Mouse (Mus musculus): ENCODE measurements around the gene Abhd13.

Abhd13 gene

GRCm38 (mm10) chr8:9977573-9978314, at the start of gene Abhd13, which contains the start of gene Lig4:
Gene Abhd13, plus strand, starts transcription at chr8:9977707.
Gene Lig4, minus strand, starts transcription at chr8:9977686.
- DNase-seq (ENCODE audit: low read depth), result peak; percentile 98

GRCm38 (mm10) chr8:9929746-9930445, 47.6 kb upstream of the Abhd13 start:
- DNase-seq (ENCODE audit: low read depth), result no peak

DNA sequence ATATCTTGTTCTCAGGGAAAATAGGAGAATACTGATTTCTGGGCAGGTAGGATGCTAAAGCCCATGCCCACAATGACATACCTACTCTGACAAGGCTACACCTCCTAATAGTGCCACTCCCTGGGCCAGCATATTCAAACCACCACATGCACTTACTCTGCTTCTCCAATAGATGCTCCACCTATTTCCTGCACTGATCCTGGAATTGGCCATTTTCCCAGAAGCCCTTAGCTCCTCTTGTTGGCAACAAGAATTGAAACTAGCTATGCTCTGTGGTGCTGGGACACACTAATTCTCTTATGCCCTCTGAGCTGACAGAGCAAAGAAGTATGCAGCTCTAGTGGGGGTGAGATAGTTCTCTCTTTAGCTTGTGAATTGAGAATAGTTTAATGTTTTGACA, 44.8 kb upstream of the Abhd13 start:
- no peak for DNase-seq (ENCODE audit: low read depth)

DNA sequence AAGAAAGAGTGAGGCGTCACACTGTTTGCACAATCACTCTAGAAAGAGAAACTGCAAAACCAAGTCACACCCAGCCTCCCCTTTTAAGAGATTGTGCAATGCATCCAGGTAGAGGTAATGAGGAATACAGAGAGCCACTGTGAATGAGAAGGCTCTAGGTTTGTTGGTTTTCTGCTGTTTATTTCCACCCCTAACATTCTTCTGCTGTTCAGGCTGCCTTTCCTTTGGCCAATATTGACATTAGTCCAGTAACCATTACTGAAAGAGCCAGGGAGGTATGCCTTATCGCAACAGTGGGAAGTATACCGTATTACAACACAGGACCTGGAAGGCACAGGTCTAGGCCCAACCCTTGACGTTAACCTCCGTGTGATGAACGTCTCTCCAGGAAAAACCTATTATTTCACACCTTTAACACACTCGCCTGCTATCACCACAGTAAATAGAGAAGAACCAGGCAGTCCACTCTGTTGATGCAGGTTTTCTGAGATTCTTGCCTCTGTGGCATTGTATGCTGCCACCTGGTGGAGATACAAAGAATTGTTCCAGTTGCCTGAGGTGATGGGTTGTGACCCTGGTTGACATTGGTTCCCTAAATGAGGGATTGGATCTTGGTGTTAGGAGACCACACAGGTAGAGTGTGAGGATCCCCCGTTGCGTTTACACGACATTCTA, 42.5 kb upstream of the Abhd13 start:
- DNase-seq (ENCODE audit: low read depth), result peak; percentile 43

- no peak for DNase-seq (ENCODE audit: low read depth)
Observed at GRCm38 (mm10) chr8:9935574-9935973, 41.9 kb upstream of the Abhd13 start.

DNA sequence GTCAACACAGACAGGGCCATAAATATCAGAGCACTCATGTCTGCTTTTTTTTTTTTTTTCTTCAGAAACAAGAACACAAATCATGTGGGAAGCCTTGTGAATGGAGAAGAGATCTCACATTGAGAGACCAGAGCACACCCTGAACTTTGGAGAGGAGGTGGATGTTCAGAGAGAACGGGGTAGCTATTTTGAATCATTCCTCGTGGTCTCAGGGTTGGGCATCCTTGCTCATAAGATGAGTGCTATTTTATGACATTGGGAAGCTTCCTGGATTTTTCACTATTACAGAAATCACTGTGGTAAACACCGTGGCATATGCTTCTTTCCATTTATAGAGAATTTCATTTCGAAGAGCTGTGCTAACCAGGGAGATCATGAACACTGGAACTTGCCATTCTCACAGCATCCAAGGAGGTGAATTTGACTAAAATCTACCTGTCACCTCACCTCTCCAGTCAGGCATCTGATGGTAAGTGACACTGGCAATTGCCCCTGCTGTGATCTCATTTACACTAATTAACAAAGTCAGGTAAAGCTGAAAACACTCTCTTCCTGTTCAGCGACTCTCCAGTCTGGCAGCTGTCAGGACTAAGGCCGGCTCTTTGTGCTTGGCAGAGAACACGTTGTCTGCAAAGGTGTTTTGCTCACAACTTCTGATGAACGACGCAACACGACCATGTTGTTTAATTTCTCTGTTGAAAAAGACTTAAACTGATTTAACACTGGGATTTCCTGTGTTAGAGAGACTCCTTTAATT, 28.2 kb upstream of the Abhd13 start:
- no peak for DNase-seq (ENCODE audit: low read depth)

DNA sequence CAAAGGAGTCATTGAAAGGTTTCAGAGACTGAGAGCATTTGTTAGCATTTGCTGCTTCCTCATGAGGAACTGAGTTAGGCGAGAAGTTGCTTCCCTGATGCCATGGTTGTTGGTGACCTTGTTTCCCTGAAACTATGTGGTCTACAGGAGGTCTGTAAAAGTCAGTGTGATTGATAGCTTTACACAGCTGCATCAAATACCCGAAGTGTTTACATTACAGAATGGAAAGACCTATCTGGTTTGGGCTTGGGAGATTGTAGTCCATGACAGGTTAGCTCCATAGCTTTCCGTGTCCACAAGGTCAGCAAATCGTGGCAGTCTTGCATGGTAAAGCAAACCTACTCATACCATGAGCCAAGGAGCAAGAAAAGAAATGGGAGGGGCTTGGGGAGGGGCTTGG, 19.2 kb upstream of the Abhd13 start:
- DNase-seq (ENCODE audit: low read depth), result no peak

DNA sequence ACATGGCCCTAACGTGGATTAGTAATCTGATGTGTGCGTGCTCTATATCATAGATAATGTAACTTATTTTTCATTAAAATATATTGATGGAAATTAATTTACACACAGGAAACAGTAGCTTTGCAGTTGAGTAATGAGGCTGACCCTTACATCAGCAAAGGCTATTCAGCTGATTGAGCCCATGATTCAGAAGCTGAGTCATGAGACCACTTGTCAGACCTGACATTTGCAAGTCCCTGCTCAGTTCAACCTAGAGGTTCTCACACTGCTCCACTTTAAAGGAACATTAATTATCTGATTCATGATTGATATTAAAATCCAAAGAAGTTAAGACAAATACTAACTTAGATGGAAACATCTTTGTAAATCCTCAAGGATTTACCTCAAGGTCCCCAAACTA, 17.6 kb upstream of the Abhd13 start:
- no peak for DNase-seq (ENCODE audit: low read depth)

DNA sequence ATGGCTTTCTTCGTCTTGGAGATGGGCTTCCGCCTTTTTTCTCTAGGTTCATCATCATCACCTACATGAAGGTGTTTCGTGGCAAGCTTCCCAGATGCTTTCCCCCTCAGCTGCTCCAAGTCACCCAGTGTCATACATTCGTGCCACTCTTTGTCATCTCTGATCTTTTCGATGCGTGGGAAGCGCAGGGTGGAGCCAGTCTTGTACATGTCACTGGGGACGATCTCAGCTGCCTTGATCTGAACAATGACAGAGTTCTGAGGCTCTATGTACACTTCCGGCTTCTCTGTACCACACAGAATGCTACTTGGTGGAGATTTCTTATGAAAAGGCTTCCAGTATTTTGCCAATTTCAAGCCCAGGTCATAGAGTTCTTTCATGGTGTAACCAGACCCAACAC, 5.6 kb upstream of the Abhd13 start:
- DNase-seq (ENCODE audit: low read depth), result no peak

GRCm38 (mm10) chr8:9975276-9975675, 2.2 kb upstream of the Abhd13 start:
- DNase-seq (ENCODE audit: low read depth), result no peak

DNA sequence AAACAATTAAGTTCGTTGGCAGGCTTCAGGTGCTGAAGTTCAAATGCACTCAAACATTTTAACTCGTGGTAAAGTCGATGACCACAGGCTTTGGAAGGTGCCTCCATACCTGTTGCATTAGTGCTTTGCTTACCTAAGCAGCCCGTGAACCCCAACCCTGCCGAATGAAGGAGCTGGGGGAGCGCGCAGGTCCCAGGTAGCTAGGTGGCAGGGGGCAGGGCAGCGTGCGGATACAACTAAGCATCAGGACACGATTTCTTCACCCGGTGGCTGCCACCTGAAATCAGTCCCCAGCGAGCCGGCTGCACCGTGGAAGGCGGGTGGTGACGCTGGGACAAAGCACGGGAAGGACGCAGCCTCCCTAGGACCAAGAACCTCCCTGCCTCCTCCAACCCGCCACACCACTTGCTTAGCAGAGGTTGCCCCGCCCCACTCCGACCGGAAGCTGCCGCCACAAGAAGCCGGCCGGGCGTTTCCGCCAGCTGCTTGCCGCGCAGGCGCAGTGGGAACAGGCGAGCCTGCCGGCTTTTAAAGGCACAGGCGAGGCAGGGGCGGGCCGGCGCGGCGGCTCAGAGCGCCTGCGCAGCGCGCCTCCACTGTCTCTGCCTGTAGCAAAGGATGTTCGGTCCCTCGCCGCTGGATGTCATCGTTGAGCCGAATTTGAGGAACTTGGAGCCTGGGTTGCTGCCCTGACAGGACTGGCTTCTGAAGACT, 1.5 kb upstream of the Abhd13 start:
- peak; percentile 99 for DNase-seq (ENCODE audit: low read depth)

GRCm38 (mm10) chr8:9977016-9977415, 491 bp upstream of the Abhd13 start:
- peak; percentile 10 for DNase-seq (ENCODE audit: low read depth)

DNA sequence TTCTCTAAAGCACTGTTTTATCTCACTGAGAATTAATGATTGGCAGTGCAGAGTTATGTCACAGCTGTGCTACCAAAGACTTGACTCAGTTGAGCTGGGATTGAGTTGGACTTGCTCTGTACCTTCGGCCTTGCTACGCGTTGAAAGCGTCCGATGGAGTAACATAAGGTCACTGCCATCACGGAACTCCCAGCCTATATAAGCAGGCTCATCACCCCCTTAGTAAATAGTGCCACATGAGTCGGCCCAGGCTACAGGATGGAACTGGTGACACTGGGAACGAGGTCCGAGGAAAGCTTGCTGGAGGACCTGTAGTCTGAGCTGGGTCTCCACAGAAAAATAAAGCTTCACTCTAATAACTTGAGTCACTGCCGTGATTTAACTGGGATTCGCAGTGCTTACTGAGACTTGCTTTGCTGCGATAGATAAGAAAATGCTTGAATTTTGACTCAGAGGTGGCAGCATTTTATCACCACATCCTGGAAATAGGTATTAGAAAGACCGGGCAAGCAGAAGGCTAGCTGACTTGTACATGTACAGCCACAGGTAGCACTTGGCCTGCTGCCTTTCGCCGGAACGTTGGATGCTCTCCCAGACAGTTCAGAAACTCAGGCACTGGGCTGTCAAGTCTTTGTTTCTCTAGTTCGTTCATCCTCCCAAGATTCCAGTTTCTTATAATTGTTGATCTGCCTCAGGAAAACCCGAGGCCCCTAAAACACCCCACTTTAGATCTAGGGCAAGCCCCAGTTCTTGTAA, 1.1 kb downstream of the Abhd13 start:
- DNase-seq (ENCODE audit: low read depth), result peak; percentile 10

GRCm38 (mm10) chr8:9979746-9980145, 2.2 kb downstream of the Abhd13 start:
- DNase-seq (ENCODE audit: low read depth), result no peak

DNA sequence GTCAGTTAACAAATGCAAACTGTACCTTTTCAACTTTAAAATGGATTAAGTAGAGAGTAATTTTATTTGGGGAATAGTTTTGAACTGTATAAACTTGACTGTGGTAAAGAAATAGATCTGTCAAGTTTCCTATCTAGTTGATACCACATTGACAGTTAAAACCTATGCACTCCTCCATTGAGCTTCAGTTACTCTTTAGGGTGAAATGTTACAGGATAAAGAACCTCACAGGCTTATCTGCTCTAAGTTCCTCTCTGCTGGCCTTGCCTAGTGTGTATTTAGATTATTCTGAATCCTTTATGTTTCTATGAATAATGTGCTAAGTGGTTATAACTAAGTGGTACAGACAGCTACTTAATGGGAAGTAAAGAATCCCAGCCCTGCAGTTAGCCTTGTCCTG, 2.7 kb downstream of the Abhd13 start:
- no peak for DNase-seq (ENCODE audit: low read depth)

DNA sequence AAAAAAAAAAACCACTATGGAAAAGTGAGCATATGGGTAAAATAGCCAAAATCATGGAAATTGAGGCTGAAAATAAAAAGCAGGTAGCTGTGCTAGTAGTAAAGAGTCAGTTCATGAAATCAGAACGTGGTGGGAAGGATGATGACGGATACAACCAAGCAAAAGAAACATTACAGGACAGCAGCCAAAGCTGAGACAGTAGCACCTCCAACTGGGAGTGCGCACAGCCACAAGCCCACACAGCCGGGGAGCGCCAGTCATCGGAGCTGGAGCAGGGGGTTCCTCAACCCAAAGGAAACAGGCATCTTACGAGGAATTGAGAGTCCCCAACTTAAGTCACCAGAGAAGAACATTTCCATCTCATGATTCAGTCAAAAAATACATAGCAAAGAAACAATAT, 26.6 kb downstream of the Abhd13 start:
- no peak for DNase-seq (ENCODE audit: low read depth)

- peak; percentile 41 for DNase-seq (ENCODE audit: low read depth)
Observed at GRCm38 (mm10) chr8:10006156-10006985, 28.9 kb downstream of the Abhd13 start, which contains the start of gene Tnfsf13b. Gene Tnfsf13b, plus strand, starts transcription at chr8:10006467.

DNA sequence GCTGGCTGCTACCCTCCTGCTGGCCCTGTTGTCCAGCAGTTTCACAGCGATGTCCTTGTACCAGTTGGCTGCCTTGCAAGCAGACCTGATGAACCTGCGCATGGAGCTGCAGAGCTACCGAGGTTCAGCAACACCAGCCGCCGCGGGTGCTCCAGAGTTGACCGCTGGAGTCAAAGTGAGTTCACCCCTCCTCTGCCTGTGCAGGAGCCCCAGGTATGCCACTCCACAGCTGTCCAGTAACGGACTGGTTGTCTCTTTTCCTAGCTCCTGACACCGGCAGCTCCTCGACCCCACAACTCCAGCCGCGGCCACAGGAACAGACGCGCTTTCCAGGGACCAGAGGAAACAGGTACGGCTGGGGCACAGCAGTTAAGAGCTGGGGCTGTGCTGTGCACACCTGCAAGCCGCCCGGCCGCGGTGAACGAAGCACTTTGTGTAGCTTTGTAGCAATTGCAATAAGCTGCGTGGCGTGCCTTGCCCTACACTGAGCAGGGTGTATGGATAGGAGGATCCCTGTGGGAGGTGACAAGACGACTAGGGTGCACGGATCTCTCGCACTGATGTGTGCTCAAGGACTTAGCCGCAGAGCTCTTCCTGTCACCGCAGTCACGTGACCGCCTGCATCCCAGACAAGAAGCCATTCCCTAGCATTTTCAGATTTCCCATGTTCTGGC, 29.6 kb downstream of the Abhd13 start:
- DNase-seq (ENCODE audit: low read depth), result no peak

DNA sequence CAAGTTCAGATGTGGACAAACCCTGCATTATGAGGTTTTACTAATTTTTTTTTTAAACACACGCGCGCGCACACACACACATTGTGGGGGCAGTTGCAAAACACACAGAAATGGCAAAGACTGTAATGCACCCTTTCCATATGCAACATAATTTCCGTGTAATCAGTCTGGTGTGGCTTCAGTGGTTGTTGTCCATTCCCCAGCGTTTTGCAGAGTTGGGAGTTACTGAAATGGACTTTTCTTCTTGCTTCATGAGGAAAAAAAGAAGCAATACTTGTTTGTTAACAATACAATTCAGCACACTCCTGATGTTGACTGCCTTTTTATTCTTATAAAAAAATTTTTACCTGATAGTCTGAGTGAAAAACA, 30.1 kb downstream of the Abhd13 start:
- no peak for DNase-seq (ENCODE audit: low read depth)
